ENCODE assay signal across 8 mouse cellular contexts in genomic region chr2:91729971-91730821, GRCm38 (mm10). TPM values are rescaled to one million over a fixed set of nuclear protein-coding genes. Genes with fewer than 3 reads are reported as not detected.
A peak's percentile ranks its signal among the peaks of the same experiment; 100 is the strongest.
DNase-seq lines count a peak whose midpoint lies in the region; ATAC-seq and TF ChIP-seq lines count a peak whose summit lies in the region.

Gene Ambra1, plus strand, starts transcription at chr2:91730134.

- peaks cover 29% of the 10 kb centered on the region for H3K79me2 ChIP-seq in MEL (ENCODE audit: control insufficient read depth, insufficient read depth, low read length, poor library complexity)

- H3K4me3 ChIP-seq in MEL (ENCODE audit: control insufficient read depth in 1 of 2, insufficient read depth in 1 of 2, low read depth in 2 of 2, low read length in 2 of 2) = peak within 1 kb of the TSS; percentile 92 to 98
- peak within 1 kb of the TSS; percentile 93 for H3K4me3 ChIP-seq in cerebellum, adult 2 months (replicated peaks; ENCODE audit: insufficient read depth, low read depth, low read length)
- H3K4me3 ChIP-seq in lung, embryonic 16.5 days (ENCODE audit: low read length) = peak within 1 kb of the TSS; percentile 81

- TF ChIP-seq RAD21 in MEL (IDR thresholded peaks at IDR 0.05; ENCODE audit: low read depth, low read length) = no peak

- TF ChIP-seq EP300 in MEL (IDR thresholded peaks at IDR 0.05; ENCODE audit: low read depth in 1 of 2, low read length in 2 of 2) = no peak

- H3K4me1 ChIP-seq in MEL (ENCODE audit: control insufficient read depth in 1 of 2, insufficient read depth in 2 of 2, low read length in 2 of 2) = peaks cover 7 to 13% of the 10 kb centered on the region in 2 experiments
- H3K4me1 ChIP-seq in cerebellum, adult 2 months (ENCODE audit: control insufficient read depth, insufficient read depth, low read length) = 0 out of 2 replicates have a peak, but pooled peaks cover 1% of the 10 kb centered on the region
- no peaks in the 10 kb centered on the region for H3K4me1 ChIP-seq in lung, embryonic 16.5 days (replicated peaks; ENCODE audit: control insufficient read depth, insufficient read depth, low read length)

- TF ChIP-seq POLR2A in MEL (IDR thresholded peaks at IDR 0.05; ENCODE audit: control insufficient read depth in 1 of 2, insufficient read depth in 1 of 2, low read depth in 1 of 2, low read length in 2 of 2, poor library complexity in 1 of 2) = peak; percentile 30 to 67; a peak in 1 of 4 replicates
- TF ChIP-seq POLR2A in cerebellum, adult 2 months (IDR thresholded peaks at IDR 0.05; ENCODE audit: borderline replicate concordance, insufficient read depth, low read length) = peak; percentile 54; the same call in 1 of the 2 replicates

- H3K9ac ChIP-seq in MEL (ENCODE audit: control insufficient read depth, low read depth, low read length, poor library complexity, severe bottlenecking) = peak within 1 kb of the TSS; percentile 94
- peak within 1 kb of the TSS; percentile 92 for H3K9ac ChIP-seq in lung, embryonic 16.5 days (ENCODE audit: low read length)

- H3K4me2 ChIP-seq in lung, embryonic 16.5 days (ENCODE audit: low read depth, low read length) = peak within 1 kb of the TSS; percentile 62

- no peak for TF ChIP-seq CTCF in MEL (IDR thresholded peaks at IDR 0.05 in 2 of 3, conservative IDR thresholded peaks at IDR 0.05 in 1 of 3; ENCODE audit: control insufficient read depth in 1 of 3, insufficient read depth in 1 of 3, low read depth in 2 of 3, low read length in 3 of 3, poor library complexity in 1 of 3, severe bottlenecking in 1 of 3)
- TF ChIP-seq CTCF in cerebellum, adult 2 months (IDR thresholded peaks at IDR 0.05; ENCODE audit: borderline replicate concordance, insufficient read depth, low read depth, low read length) = no peak

- peak; percentile 95 for DNase-seq in MEL (ENCODE audit: low read depth, low spot score)
- peak; percentile 91 for DNase-seq in cerebellum, adult 2 months
- peak; percentile 91 for DNase-seq in forelimb bud, embryonic 11.5 days (ENCODE audit: low read depth, low spot score)
- DNase-seq in layer of hippocampus, adult 9-10 months (ENCODE audit: low spot score) = peak; percentile 77
- peak; percentile 56 for DNase-seq in ovary, postnatal 10 days (ENCODE audit: low spot score)
- peak; percentile 67 to 73 for DNase-seq in thymus, postnatal 10 days (ENCODE audit: low spot score in 2 of 2)

- WGBS in cerebellum, adult 2 months = under 1% methylated on average over 67 of the region's 68 CpGs
- WGBS in lung, embryonic 16.5 days = under 1% methylated on average over 61 of the region's 68 CpGs

- peaks cover 0 to 13% of the 10 kb centered on the region in 2 experiments; a peak in 1 of 4 replicates for H3K36me3 ChIP-seq in MEL (ENCODE audit: control insufficient read depth in 1 of 2, insufficient read depth in 2 of 2, low read length in 2 of 2)
- H3K36me3 ChIP-seq in lung, embryonic 16.5 days (ENCODE audit: control insufficient read depth, insufficient read depth, low read length) = no peaks in the 10 kb centered on the region

- H3K27me3 ChIP-seq in MEL (ENCODE audit: control insufficient read depth in 1 of 2, insufficient read depth in 2 of 2, low read length in 2 of 2) = no peaks in the 10 kb centered on the region
- no peaks in the 10 kb centered on the region for H3K27me3 ChIP-seq in cerebellum, adult 2 months (ENCODE audit: control insufficient read depth, insufficient read depth, low read length)
- H3K27me3 ChIP-seq in lung, embryonic 16.5 days (ENCODE audit: control insufficient read depth, insufficient read depth, low read depth, low read length) = no peaks in the 10 kb centered on the region

- no peaks in the 10 kb centered on the region for H3K9me3 ChIP-seq in MEL (replicated peaks; ENCODE audit: insufficient read depth, low read length)
- no peaks in the 10 kb centered on the region for H3K9me3 ChIP-seq in lung, embryonic 16.5 days (ENCODE audit: control insufficient read depth, low read length)

- peak within 1 kb of the TSS; percentile 77 for H3K27ac ChIP-seq in MEL (ENCODE audit: control insufficient read depth, low read depth, low read length)
- H3K27ac ChIP-seq in cerebellum, adult 2 months (ENCODE audit: insufficient read depth, low read length) = peak within 1 kb of the TSS; percentile 86
- H3K27ac ChIP-seq in lung, embryonic 16.5 days (ENCODE audit: low read length) = peak within 1 kb of the TSS; percentile 94

- peak; percentile 71 to 91 for ATAC-seq in hematopoietic stem cell, adult 5-6 weeks (replicated peaks in 1 of 2; ENCODE audit: insufficient read depth in 1 of 2, low FRiP score in 2 of 2, low TSS enrichment in 1 of 2, low read depth in 1 of 2, poor library complexity in 2 of 2, severe bottlenecking in 2 of 2)
- ATAC-seq in lung, embryonic 16.5 days (ENCODE audit: low read depth) = peak; percentile 88

TF ChIP-seq in MEL, 35 proteins besides CTCF, POLR2A, EP300 and RAD21:
- TF ChIP-seq HCFC1 (IDR thresholded peaks at IDR 0.05; ENCODE audit: low read depth, low read length) (peak; percentile 93), TAL1 (IDR thresholded peaks at IDR 0.05; ENCODE audit: low read length) (no peak), NELFE (IDR thresholded peaks at IDR 0.05; ENCODE audit: low read depth, low read length) (peak; percentile 69), MAZ (IDR thresholded peaks at IDR 0.05; ENCODE audit: low read depth, low read length) (peak; percentile 76; the same call in 1 of the 2 replicates), SMC3 (IDR thresholded peaks at IDR 0.05; ENCODE audit: low read depth, low read length) (no peak), MXI1 (IDR thresholded peaks at IDR 0.05; ENCODE audit: low read depth, low read length) (peak; percentile 84), TBP (IDR thresholded peaks at IDR 0.05; ENCODE audit: low read depth, low read length) (peak; percentile 88), ZC3H11A (IDR thresholded peaks at IDR 0.05; ENCODE audit: low read depth, low read length) (no peak), SIN3A (IDR thresholded peaks at IDR 0.05; ENCODE audit: low read length) (peak; percentile 99), UBTF (IDR thresholded peaks at IDR 0.05; ENCODE audit: borderline replicate concordance, insufficient read depth, low read depth, low read length) (0 out of 2 replicates have a peak, but pooled peaks have one; percentile 91), ZNF384 (IDR thresholded peaks at IDR 0.05; ENCODE audit: low read depth, low read length) (no peak; the same call in 1 of the 2 replicates), USF1 (IDR thresholded peaks at IDR 0.05; ENCODE audit: low read depth, low read length) (no peak), ETS1 (IDR thresholded peaks at IDR 0.05; ENCODE audit: low read depth, low read length) (peak; percentile 61; the same call in 1 of the 2 replicates), KAT2A (conservative IDR thresholded peaks at IDR 0.05; ENCODE audit: low read depth, low read length) (no peak; the same call in 1 of the 2 replicates), POLR2AphosphoS2 (IDR thresholded peaks at IDR 0.05; ENCODE audit: low read length) (peak; percentile 79), MAX (IDR thresholded peaks at IDR 0.05; ENCODE audit: low read length) (peak; percentile 61; the same call in 1 of the 2 replicates), MYC (IDR thresholded peaks at IDR 0.05; ENCODE audit: low read depth, low read length) (peak; percentile 47; the same call in 1 of the 2 replicates), GATA1 (IDR thresholded peaks at IDR 0.05; ENCODE audit: low read depth, low read length) (no peak), ZMIZ1 (IDR thresholded peaks at IDR 0.05; ENCODE audit: low read depth, low read length) (peak; percentile 62; the same call in 1 of the 2 replicates), BHLHE40 (IDR thresholded peaks at IDR 0.05; ENCODE audit: borderline replicate concordance, low read depth, low read length) (no peak), ELF1 (IDR thresholded peaks at IDR 0.05; ENCODE audit: low read depth, low read length) (peak; percentile 82), JUND (IDR thresholded peaks at IDR 0.05; ENCODE audit: low read depth, low read length) (no peak), ZKSCAN1 (IDR thresholded peaks at IDR 0.05; ENCODE audit: low read depth, low read length) (no peak), E2F4 (IDR thresholded peaks at IDR 0.05; ENCODE audit: borderline replicate concordance, low read depth, low read length) (no peak), MAFK (IDR thresholded peaks at IDR 0.05; ENCODE audit: borderline replicate concordance, low read depth, low read length) (no peak), TCF12 (IDR thresholded peaks at IDR 0.05; ENCODE audit: low read depth, low read length) (peak; percentile 32), USF2 (IDR thresholded peaks at IDR 0.05; ENCODE audit: borderline replicate concordance in 1 of 2, insufficient read depth in 1 of 2, low read depth in 1 of 2, low read length in 2 of 2) (no peak), MEF2A (IDR thresholded peaks at IDR 0.05; ENCODE audit: extremely low read depth, insufficient replicate concordance, low read depth, low read length, poor library complexity, severe bottlenecking) (no peak), MYB (IDR thresholded peaks at IDR 0.05; ENCODE audit: low read depth, low read length) (no peak)

RNA-seq across cellular contexts. Expression of gene Ambra1, which starts in this region (rescaled TPM):
- 14.6 and 15.9 TPM in 2 replicates for total RNA-seq in MEL (2012; rRNA removed)
- polyA plus RNA-seq in MEL (2012; ENCODE audit: insufficient read depth in 1 of 2, insufficient read length in 2 of 2, low read depth in 1 of 2, low replicate concordance in 2 of 2, missing spikeins in 1 of 2) = 10 to 100 TPM in 1 of 2 experiments, not detected in 1; 24.7 TPM
- polyA plus RNA-seq in cerebellum, adult 2 months (2012; rRNA removed) = 37.9 and 38.9 TPM in 2 replicates
- 19.8 and 40.4 TPM in 2 replicates for total RNA-seq in hematopoietic stem cell, adult 5-6 weeks (2017)
- 15.9 and 16.1 TPM in 2 replicates for polyA plus RNA-seq in lung, embryonic 16.5 days (2015; fragmentation: Nextera tagmentation; extraction: Ambion mirVana)

Comparison
In these comparisons a context has a peak if more than half of its experiments do, and no peak if none do; other contexts are left out.
1. Peak in every context shown above with its lines: DNase-seq, ATAC-seq, H3K4me3 ChIP-seq and H3K27ac ChIP-seq.